In genomic region chr13:54202458-54202857, GRCm38 (mm10) we compare ENCODE assay signal across 19 mouse cellular contexts. TPM values are rescaled to one million over a fixed set of nuclear protein-coding genes. Genes with fewer than 3 reads are reported as not detected.
DNase-seq lines count a peak whose midpoint lies in the region; ATAC-seq and TF ChIP-seq lines count a peak whose summit lies in the region.
"Had no signal": no experiment of that assay in that cellular context is flagged by ENCODE, and none has a peak within 500 bp of the region (broad histone marks: within the 10 kb centered on the region; RNA-seq: fewer than 3 reads in every experiment).

No protein-coding gene starts in this region.

- no peak overlapping the region for H3K27ac ChIP-seq in midbrain, postnatal 0 days (ENCODE audit: low read depth, low read length)
- H3K27ac ChIP-seq in midbrain, embryonic 14.5 days (replicated peaks; ENCODE audit: low read depth, low read length) = no peak overlapping the region
- H3K27ac ChIP-seq in cerebellum, adult 2 months (ENCODE audit: insufficient read depth, low read length) = no peak overlapping the region
- H3K27ac ChIP-seq: heart, embryonic 15.5 days; hindbrain, embryonic 10.5 days; limb, embryonic 10.5 days; liver, embryonic 12.5 days; neural tube, embryonic 13.5 days had no signal

- no peak for TF ChIP-seq CTCF in midbrain, postnatal 0 days (IDR thresholded peaks at IDR 0.05)
- no peak for TF ChIP-seq CTCF in cerebellum, adult 2 months (IDR thresholded peaks at IDR 0.05; ENCODE audit: borderline replicate concordance, insufficient read depth, low read depth, low read length)

- no peaks in the 10 kb centered on the region for H3K9me3 ChIP-seq in midbrain, postnatal 0 days (ENCODE audit: low read length)
- H3K9me3 ChIP-seq in midbrain, embryonic 14.5 days (ENCODE audit: control insufficient read depth, low read length) = no peaks in the 10 kb centered on the region
- H3K9me3 ChIP-seq: heart, embryonic 15.5 days; hindbrain, embryonic 10.5 days; limb, embryonic 10.5 days; liver, embryonic 12.5 days; neural tube, embryonic 13.5 days had no signal

- no peak for ATAC-seq in midbrain, postnatal 0 days (ENCODE audit: low FRiP score)
- no peak for ATAC-seq in midbrain, embryonic 14.5 days (ENCODE audit: low FRiP score, low TSS enrichment)
- ATAC-seq: CD4-positive, CD25-positive, alpha-beta regulatory T cell, adult 4 months; intestine, embryonic 16.5 days; liver, embryonic 12.5 days had no signal

- WGBS in midbrain, postnatal 0 days = 78% methylated on average over 8 of the region's 8 CpGs
- WGBS in midbrain, embryonic 14.5 days = 90% methylated on average over 8 of the region's 8 CpGs
- 13% methylated on average over 8 of the region's 8 CpGs for WGBS in cerebellum, adult 2 months

- no peak overlapping the region for H3K4me3 ChIP-seq in midbrain, postnatal 0 days (ENCODE audit: low read depth, low read length)
- H3K4me3 ChIP-seq in midbrain, embryonic 14.5 days (replicated peaks; ENCODE audit: low read depth, low read length) = no peak overlapping the region
- no peak overlapping the region for H3K4me3 ChIP-seq in cerebellum, adult 2 months (replicated peaks; ENCODE audit: insufficient read depth, low read depth, low read length)
- H3K4me3 ChIP-seq: heart, embryonic 15.5 days; hindbrain, embryonic 10.5 days; limb, embryonic 10.5 days; liver, embryonic 12.5 days; megakaryocyte, embryonic 14.5 days; neural tube, embryonic 13.5 days had no signal

- peak; percentile 63 for DNase-seq in midbrain, postnatal 0 days (ENCODE audit: low spot score)
- DNase-seq in midbrain, embryonic 14.5 days = no peak
- peak; percentile 70 to 78 for DNase-seq in cerebellum, adult 2 months
- DNase-seq in cerebellum, postnatal 36 days = peak; percentile 67 to 72
- DNase-seq in kidney, postnatal 10 days = no peak
- DNase-seq in gastrocnemius, postnatal 25 days = no peak
- no peak for DNase-seq in spleen, postnatal 36 days (ENCODE audit: low spot score in 2 of 2)
- DNase-seq: adrenal gland, adult 8-10 months; heart, adult 11 months; kidney, postnatal 14 days had no signal

- H3K9ac ChIP-seq in midbrain, postnatal 0 days (replicated peaks; ENCODE audit: low read length, poor library complexity, severe bottlenecking) = no peak overlapping the region
- H3K9ac ChIP-seq in midbrain, embryonic 14.5 days (replicated peaks; ENCODE audit: low read length) = no peak overlapping the region
- H3K9ac ChIP-seq: heart, embryonic 15.5 days; liver, embryonic 12.5 days; neural tube, embryonic 13.5 days had no signal

- no peaks in the 10 kb centered on the region for H3K4me1 ChIP-seq in midbrain, postnatal 0 days (ENCODE audit: insufficient read depth, low read length)
- peaks cover 5% of the 10 kb centered on the region; the same call in 1 of the 2 replicates for H3K4me1 ChIP-seq in midbrain, embryonic 14.5 days (ENCODE audit: control insufficient read depth, insufficient read depth, low read length)
- H3K4me1 ChIP-seq in cerebellum, adult 2 months (ENCODE audit: control insufficient read depth, insufficient read depth, low read length) = peaks cover 4% of the 10 kb centered on the region; the same call in 1 of the 2 replicates
- H3K4me1 ChIP-seq: limb, embryonic 10.5 days; liver, embryonic 12.5 days had no signal

- H3K4me2 ChIP-seq in midbrain, postnatal 0 days (ENCODE audit: low read depth, low read length, poor library complexity, severe bottlenecking) = no peak overlapping the region
- no peak overlapping the region for H3K4me2 ChIP-seq in midbrain, embryonic 14.5 days (ENCODE audit: low read length)
- H3K4me2 ChIP-seq: heart, embryonic 15.5 days; liver, embryonic 12.5 days; neural tube, embryonic 13.5 days had no signal

- no peak for TF ChIP-seq POLR2A in cerebellum, adult 2 months (IDR thresholded peaks at IDR 0.05; ENCODE audit: borderline replicate concordance, insufficient read depth, low read length)

- no peaks in the 10 kb centered on the region for H3K27me3 ChIP-seq in midbrain, postnatal 0 days (ENCODE audit: insufficient read depth, low read length)
- no peaks in the 10 kb centered on the region for H3K27me3 ChIP-seq in midbrain, embryonic 14.5 days (ENCODE audit: control insufficient read depth, insufficient read depth, low read length)
- no peaks in the 10 kb centered on the region for H3K27me3 ChIP-seq in cerebellum, adult 2 months (ENCODE audit: control insufficient read depth, insufficient read depth, low read length)
- H3K27me3 ChIP-seq: liver, embryonic 12.5 days; neural tube, embryonic 13.5 days had no signal

- H3K36me3 ChIP-seq in midbrain, postnatal 0 days (ENCODE audit: insufficient read depth, low read length) = no peaks in the 10 kb centered on the region
- no peaks in the 10 kb centered on the region for H3K36me3 ChIP-seq in midbrain, embryonic 14.5 days (ENCODE audit: control insufficient read depth, insufficient read depth, low read length)
- H3K36me3 ChIP-seq: heart, embryonic 15.5 days; hindbrain, embryonic 10.5 days; limb, embryonic 10.5 days; liver, embryonic 12.5 days; neural tube, embryonic 13.5 days had no signal

RNA-seq across cellular contexts. Expression of gene Hrh2, which starts 10.5 kb away (rescaled TPM):
- total RNA-seq in midbrain, postnatal 0 days (2014; rRNA removed) = 2.0 and 2.3 TPM in 2 replicates
- polyA plus RNA-seq in midbrain, postnatal 0 days (2015; fragmentation: Nextera tagmentation; extraction: Ambion mirVana) = 1.2 and 1.5 TPM in 2 replicates
- polyA plus RNA-seq in midbrain, embryonic 14.5 days (2014; fragmentation: Nextera tagmentation; extraction: Ambion mirVana) = 0.63 and 0.78 TPM in 2 replicates
- 5.3 and 6.5 TPM in 2 replicates for polyA plus RNA-seq in cerebellum, adult 2 months (2012; rRNA removed)
- not detected for total RNA-seq in gastrocnemius, postnatal 25 days (2021)
- total RNA-seq: MEL had no signal

Comparison
In these comparisons a context has a peak if more than half of its experiments do, and no peak if none do; other contexts are left out.
1. DNase-seq: peak in midbrain, postnatal 0 days (single experiment), cerebellum, adult 2 months (2 of 2) and cerebellum, postnatal 36 days (2 of 2); none in midbrain, embryonic 14.5 days (single experiment), kidney, postnatal 10 days (single experiment), gastrocnemius, postnatal 25 days (single experiment) and spleen, postnatal 36 days (0 of 2).